Mouse (Mus musculus): ENCODE data around the gene Tnik.

GRCm38 (mm10) chr3:28224437-28225356 is 38.3 kb upstream of the Tnik start:
- no peak for TF ChIP-seq USF1 (IDR thresholded peaks at IDR 0.05; ENCODE audit: low read depth)
- TF ChIP-seq CTCF (IDR thresholded peaks at IDR 0.05; ENCODE audit: control insufficient read depth, insufficient read depth, insufficient read length): no peak
- TF ChIP-seq MYOD1 (IDR thresholded peaks at IDR 0.05; ENCODE audit: control insufficient read depth, insufficient read length, low read depth): no peak
- no peak for TF ChIP-seq CEBPB (IDR thresholded peaks at IDR 0.05; ENCODE audit: low read depth)
- TF ChIP-seq FOSL1 (IDR thresholded peaks at IDR 0.05; ENCODE audit: insufficient read depth, low read length, poor library complexity, severe bottlenecking): no peak

All from C2C12 (cell line).